Mouse (Mus musculus) heart, postnatal 0 days (tissue): ENCODE data around the gene 9130023H24Rik. TPM values are rescaled to one million over a fixed set of nuclear protein-coding genes. Genes with fewer than 3 reads are reported as not detected.

Source experiments
- ATAC-seq: fragments of 200-750 bp; cut with Nextera tagmentation; 2 replicates; pipeline ENCODE4 v1.8.0; 2017; ENCODE audit warnings: low read depth, moderate number of reproducible peaks, moderate library complexity; ENCODE audit not compliant: insufficient read depth
- DNase-seq: peaks from one replicate; pipeline ENCODE4 v3.0.0-alpha.2; 2016; ENCODE audit warnings: low spot score
- H3K27ac ChIP-seq: fragments of 300-500 bp; sonication (generic); 2 replicates; pipeline ENCODE4 v1.5.1; 2014; ENCODE audit warnings: low read depth, mild to moderate bottlenecking
- H3K27me3 ChIP-seq: fragments of 300-500 bp; sonication (generic); 2 replicates; pipeline ENCODE4 v1.6.1; 2014; ENCODE audit warnings: low read length, mixed read lengths; ENCODE audit not compliant: control insufficient read depth, insufficient read depth
- H3K36me3 ChIP-seq: fragments of 300-500 bp; sonication (generic); replicated peaks from 2 replicates; pipeline ENCODE4 v1.6.1; 2014; ENCODE audit warnings: low read length, mixed read lengths; ENCODE audit not compliant: control insufficient read depth, insufficient read depth
- H3K4me1 ChIP-seq: fragments of 300-500 bp; sonication (generic); 2 replicates; pipeline ENCODE4 v1.6.1; 2014; ENCODE audit warnings: antibody characterized with exemption; ENCODE audit not compliant: control insufficient read depth, insufficient read depth
- H3K4me2 ChIP-seq: fragments of 300-500 bp; sonication (generic); 2 replicates; pipeline ENCODE4 v1.6.1; 2014; ENCODE audit warnings: low read depth, mild to moderate bottlenecking, low read length, moderate library complexity
- H3K4me3 ChIP-seq: fragments of 300-500 bp; sonication (generic); 2 replicates; pipeline ENCODE4 v1.5.1; 2014; ENCODE audit warnings: low read depth, low read length
- H3K9ac ChIP-seq: fragments of 300-500 bp; sonication (generic); replicated peaks from 2 replicates; pipeline ENCODE4 v1.6.1; 2014; ENCODE audit warnings: low read depth, low read length, mixed read lengths
- H3K9me3 ChIP-seq: fragments of 300-500 bp; sonication (generic); replicated peaks from 2 replicates; pipeline ENCODE4 v1.6.1; 2016; ENCODE audit warnings: low read length; ENCODE audit not compliant: control insufficient read depth
- CTCF ChIP-seq: IDR thresholded peaks from 2 replicates; pipeline ENCODE4 v1.5.1; 2016; ENCODE audit warnings: antibody characterized with exemption, control low read depth, low read depth
- EP300 ChIP-seq: IDR thresholded peaks from 2 replicates; pipeline ENCODE4 v1.6.1; 2016; ENCODE audit warnings: antibody characterized with exemption, low read depth
- WGBS: fragments of 180-500 bp; shearing (Covaris S2); extraction: QIAGEN DNeasy Blood & Tissue Kit; methylation state at CpG from one replicate; pipeline ENCODE4 v1.1.7; 2014; 5-methylcytosine and 5-hydroxymethylcytosine counted together
- polyA plus RNA-seq: library from polyadenylated mRNA; unstranded; fragments of >200 nt; fragmentation: Nextera tagmentation; extraction: Ambion mirVana; gene quantifications from 2 replicates; pipeline ENCODE4 v1.2.1, GENCODE M21; 2015
- total RNA-seq: library from RNA; depleted of rRNA; stranded (reverse); fragments of >200 nt; gene quantifications from 2 replicates; pipeline ENCODE4 v1.2.3, GENCODE M21; 2014; ENCODE audit warnings: low replicate concordance

The 9130023H24Rik gene
- total and polyA plus RNA-seq, 2 experiments from 2014 or later: 3.9 to 5.1 TPM

GRCm38 (mm10) chr7:128251946-128252345 lies 14.1 kb upstream of the 9130023H24Rik start:
- Histone ChIP-seq H3K4me1 (peaks cover 19% of the 10 kb centered on the region), H3K9ac (no peak overlapping the region), H3K27me3 (no peaks in the 10 kb centered on the region), H3K9me3 (no peaks in the 10 kb centered on the region), H3K36me3 (peaks cover 52% of the 10 kb centered on the region), H3K4me2 (no peak overlapping the region), H3K4me3 (no peak overlapping the region), H3K27ac (no peak overlapping the region)
- TF ChIP-seq EP300 (no peak), CTCF (no peak)
- 70% methylated on average over 12 of the region's 12 CpGs for WGBS
- DNase-seq (no peak), ATAC-seq (no peak)

GRCm38 (mm10) chr7:128249998-128250397 lies 12.2 kb upstream of the 9130023H24Rik start:
- H3K4me1 ChIP-seq: peaks cover 18% of the 10 kb centered on the region
- no peaks in the 10 kb centered on the region for H3K9me3 ChIP-seq
- H3K9ac ChIP-seq: no peak overlapping the region
- WGBS: 78% methylated on average over 5 of the region's 5 CpGs
- TF ChIP-seq EP300 (no peak), CTCF (no peak)
- H3K4me2 ChIP-seq: no peak overlapping the region
- ATAC-seq: no peak
- H3K4me3 ChIP-seq: no peak overlapping the region
- peaks cover 53% of the 10 kb centered on the region for H3K36me3 ChIP-seq
- no peaks in the 10 kb centered on the region for H3K27me3 ChIP-seq
- no peak for DNase-seq
- H3K27ac ChIP-seq: no peak overlapping the region

- DNase-seq (no peak), ATAC-seq (no peak)
- Histone ChIP-seq H3K9ac (peak overlapping the region; percentile 92), H3K27me3 (no peaks in the 10 kb centered on the region), H3K36me3 (peaks cover 56% of the 10 kb centered on the region), H3K4me2 (peak overlapping the region; percentile 76), H3K27ac (no peak overlapping the region), H3K4me1 (peaks cover 18% of the 10 kb centered on the region), H3K9me3 (no peaks in the 10 kb centered on the region), H3K4me3 (peak overlapping the region; percentile 82)
- no peak for TF ChIP-seq EP300
- no peak for TF ChIP-seq CTCF
- 52% methylated on average over 10 of the region's 10 CpGs for WGBS
Measured at GRCm38 (mm10) chr7:128248081-128249042, 10.5 kb upstream of the 9130023H24Rik start.

GRCm38 (mm10) chr7:128247443-128247842 lies 9.6 kb upstream of the 9130023H24Rik start:
- Histone ChIP-seq H3K4me1 (peaks cover 18% of the 10 kb centered on the region), H3K4me2 (peak overlapping the region; percentile 76), H3K36me3 (peaks cover 55% of the 10 kb centered on the region), H3K4me3 (peak overlapping the region; percentile 82), H3K27ac (peak overlapping the region; percentile 96), H3K9ac (peak overlapping the region; percentile 92), H3K9me3 (no peaks in the 10 kb centered on the region), H3K27me3 (no peaks in the 10 kb centered on the region)
- WGBS: under 1% methylated on average over 13 of the region's 13 CpGs
- peak; percentile 88 for DNase-seq
- TF ChIP-seq CTCF: peak; percentile 73
- no peak for TF ChIP-seq EP300
- peak; percentile 75 for ATAC-seq

GRCm38 (mm10) chr7:128246496-128247391 lies 8.9 kb upstream of the 9130023H24Rik start, which contains the start of gene Tgfb1i1:
Tgfb1i1 (plus strand) TSS chr7:128246812.
- Histone ChIP-seq H3K4me1 (peaks cover 18% of the 10 kb centered on the region), H3K36me3 (peaks cover 56% of the 10 kb centered on the region)
- peak; percentile 90 for ATAC-seq

More at GRCm38 (mm10) chr7:128246496-128247391, 8.9 kb upstream of the 9130023H24Rik start, which contains the start of gene Tgfb1i1:
- DNase-seq: peak; percentile 85
- WGBS: under 1% methylated on average over 29 of the region's 30 CpGs
- TF ChIP-seq CTCF (no peak), EP300 (0 out of 2 replicates have a peak, but pooled peaks have one; percentile 19)
- Histone ChIP-seq H3K27ac (peak within 1 kb of the TSS; percentile 96), H3K9ac (peak within 1 kb of the TSS; percentile 92), H3K27me3 (no peaks in the 10 kb centered on the region), H3K4me2 (peak within 1 kb of the TSS; percentile 76), H3K9me3 (no peaks in the 10 kb centered on the region), H3K4me3 (peak within 1 kb of the TSS; percentile 82)
